Mouse (Mus musculus) lung, postnatal 25 days (tissue): ENCODE results near the gene Dph1.

ENCODE experiments used
- DNase-seq: peaks from one replicate; pipeline ENCODE4 v3.0.0; 2022; ENCODE audit warnings: low spot score

Dph1 gene

DNA sequence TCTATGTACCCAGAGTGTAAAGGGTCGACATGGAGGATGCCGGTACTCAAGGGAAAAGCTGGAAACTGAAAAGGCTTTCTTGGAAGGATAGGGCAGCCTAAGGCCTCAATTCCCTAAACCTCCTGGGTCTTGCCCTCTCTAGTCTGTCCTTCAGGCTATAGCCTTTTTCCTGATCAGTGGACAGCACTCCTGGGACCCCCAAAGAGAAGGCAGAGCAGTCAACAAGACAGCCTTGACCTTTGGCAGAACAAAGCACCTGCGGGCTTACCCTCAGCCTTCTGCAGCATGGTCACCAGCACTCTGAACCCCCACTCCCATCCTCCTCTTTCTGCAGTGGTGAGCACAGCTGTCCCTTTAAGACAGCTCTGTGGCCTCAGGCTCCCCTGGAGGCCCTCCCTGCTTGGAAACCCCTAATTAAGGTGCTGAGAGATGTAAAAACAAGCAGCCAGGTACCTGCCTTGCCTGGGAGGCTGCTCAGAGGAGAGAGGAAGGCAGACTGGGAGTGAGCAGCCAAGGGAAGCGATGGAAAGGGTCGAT, at the start of gene Dph1:
TSS of gene Dph1 (minus strand) at position 337 of the 537 bp plus-strand sequence.
- no peak for DNase-seq

DNA sequence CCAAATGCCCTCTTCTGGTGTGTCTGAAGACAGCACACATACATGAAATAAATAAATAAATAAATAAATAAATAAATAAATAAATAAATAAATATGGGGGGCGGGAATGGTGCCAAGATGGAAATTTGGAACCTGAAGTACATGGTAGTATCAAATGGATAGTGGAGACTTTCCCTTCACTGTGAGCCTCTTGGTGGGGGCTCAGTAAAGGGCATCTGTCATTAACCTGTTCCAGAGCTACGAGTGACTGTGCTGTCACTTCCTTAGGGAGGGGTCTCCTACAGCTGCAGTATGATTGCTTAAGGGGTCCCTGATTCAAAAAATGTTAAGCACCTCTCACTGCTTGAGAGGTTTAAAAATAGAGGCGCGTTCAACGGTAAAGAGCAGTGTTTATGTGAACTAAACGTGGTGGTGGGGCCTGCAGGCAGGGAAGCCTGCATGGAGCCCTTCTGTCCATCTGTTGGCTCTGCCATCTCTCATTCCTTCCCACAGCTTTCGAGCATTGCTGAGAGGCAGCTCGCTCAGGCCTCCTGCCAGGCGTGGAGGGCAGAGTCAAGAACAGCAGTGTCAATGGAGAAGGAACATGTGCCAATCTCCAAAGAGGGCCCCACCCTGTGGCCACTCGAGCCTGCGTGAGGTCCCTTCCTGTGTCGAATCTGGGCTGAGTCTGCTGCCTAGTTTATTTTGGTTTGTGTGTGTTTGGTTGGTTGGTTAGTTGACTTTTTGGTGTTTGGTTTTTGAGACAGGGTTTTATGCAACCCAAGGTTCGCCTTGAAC, 49.3 kb upstream of the Dph1 start:
- DNase-seq: peak; percentile 88

DNA sequence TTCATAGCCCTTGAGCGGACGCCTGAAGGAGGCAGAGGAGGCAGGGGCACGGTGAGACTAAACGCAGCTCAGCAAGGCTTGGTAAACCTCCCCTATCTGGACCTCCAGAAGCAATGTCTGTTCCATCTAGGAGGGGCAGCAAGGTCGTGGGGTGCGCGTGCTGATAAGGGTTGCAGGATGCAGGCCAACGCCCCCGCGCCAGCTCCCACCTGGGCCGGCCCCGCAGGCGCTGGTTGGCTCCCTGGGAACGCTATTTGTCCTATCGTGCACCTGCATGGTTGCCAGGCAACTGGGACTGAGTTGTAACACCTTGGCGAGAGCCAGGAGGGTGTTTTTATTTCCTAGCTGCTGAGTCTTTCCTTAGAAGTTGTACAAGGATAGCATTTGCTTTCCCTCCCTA, 43.7 kb upstream of the Dph1 start:
- peak; percentile 50 for DNase-seq

DNA sequence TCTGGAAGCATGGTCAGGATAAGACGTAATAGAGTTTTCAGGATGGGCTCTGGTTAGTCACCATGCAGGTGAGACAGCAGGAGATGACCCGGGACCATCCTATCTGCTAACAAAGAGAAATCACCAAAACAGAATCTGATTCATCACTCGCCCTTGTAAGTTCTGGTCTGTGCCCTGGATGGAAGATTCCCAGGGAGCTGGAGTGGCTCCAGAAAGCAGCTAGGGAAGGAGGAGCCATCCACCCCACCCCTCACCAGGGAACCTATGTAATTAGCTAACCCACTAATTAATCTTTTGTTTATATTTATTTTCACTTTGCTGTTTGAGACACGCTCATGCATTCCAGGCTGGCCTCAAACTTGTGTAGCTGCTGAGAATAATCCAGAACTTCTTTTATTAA, 41.4 kb upstream of the Dph1 start:
- DNase-seq: no peak

DNA sequence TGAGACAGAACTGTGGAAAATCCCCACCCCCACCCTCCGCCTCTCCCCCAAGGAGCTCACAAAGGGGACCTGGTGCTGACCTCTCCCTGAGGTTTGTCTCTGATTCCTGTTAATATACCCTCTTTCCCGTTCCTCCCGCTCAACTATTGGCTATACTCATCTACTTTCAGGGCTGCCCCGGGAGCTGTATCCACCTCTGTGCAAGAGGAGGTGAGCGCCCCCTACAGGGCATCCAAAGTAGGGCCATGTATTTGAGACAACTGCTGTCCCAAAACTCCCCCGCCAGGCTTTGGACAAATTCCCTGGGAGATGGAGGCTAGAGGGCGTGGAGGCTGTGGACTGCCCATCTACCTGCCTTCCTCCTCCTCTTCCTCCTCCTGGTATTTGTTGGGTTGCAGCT, 40.7 kb upstream of the Dph1 start:
- DNase-seq: peak; percentile 76

DNA sequence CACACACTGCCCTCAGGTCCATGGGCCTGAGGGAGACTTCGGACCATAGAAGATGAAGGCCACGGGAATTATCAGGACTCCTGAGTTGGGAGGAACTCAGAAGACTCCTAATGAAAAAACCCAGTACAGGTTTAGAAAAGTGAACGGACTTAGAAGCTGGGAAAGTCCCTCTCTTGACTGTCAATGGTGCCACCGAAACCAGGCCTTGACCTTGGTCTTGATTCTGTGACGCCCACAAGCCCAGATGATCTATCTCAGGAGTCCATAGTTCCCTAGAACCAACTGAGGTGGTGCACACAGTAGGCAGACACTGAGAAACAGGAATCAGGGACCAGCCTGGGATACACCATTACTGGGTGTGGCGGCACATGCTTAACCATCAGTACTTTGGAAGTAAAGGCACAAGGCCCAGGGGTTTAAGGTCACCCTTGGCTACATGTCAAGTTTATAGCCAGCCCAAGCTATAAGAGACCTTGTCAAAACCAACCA, 39.3 kb upstream of the Dph1 start:
- no peak for DNase-seq

DNA sequence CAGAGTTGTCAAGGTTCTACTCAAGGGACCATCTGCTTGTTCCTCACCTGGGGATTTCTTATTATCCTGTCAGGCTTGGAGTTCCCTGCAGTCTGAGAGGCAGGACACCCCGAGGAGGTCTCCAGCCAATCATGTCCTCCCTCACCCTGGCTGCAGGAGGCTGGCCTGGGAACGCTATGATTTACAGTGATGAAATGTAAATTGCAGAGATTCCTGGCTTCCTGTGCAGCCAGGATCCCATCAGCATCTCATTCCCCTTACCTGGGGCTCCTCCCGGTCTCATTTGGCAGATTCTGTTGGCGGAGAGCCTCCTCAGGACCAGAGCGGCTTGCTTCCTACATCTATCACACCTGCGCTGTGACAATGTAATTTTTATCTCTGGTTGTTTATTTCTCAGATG, 38.2 kb upstream of the Dph1 start:
- no peak for DNase-seq

DNA sequence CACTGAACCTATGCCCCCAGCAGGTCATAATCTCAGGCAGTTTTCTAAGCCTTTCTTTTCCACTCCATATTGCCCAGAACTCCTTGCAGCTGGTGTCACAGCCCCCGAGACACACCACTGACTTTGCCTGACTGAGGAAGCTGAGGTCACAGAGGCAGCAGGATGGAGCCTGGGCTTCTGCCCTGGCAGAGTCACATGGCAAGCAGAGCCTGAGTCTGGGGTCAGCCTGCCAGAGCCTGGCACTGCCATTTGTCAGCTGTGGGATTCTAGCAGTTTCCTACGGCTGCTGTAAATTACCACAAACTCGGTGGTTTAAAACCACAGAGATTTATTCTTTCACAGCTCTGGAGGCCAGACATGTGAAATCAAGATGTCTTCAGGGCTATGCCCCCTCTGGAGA, 36.6 kb upstream of the Dph1 start:
- no peak for DNase-seq

DNA sequence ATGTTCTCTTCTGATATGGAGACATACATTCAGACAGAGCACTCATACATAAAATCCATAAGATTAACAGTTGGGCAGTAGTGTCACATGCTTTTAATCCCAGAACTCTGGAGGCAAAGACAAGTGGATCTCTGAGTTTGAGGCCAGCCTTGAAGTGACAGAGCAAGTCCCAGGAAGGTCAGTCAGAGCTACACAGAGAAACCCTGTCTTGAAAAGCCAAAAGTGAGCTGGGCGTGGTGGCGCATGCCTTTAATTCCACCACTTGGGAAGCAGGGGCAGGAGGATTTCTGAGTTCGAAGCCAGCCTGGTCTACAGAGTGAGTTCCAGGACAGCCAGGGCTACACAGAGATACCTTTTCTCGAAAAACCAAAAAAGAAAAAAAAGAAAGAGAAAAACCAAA, 33.8 kb upstream of the Dph1 start:
- no peak for DNase-seq

DNA sequence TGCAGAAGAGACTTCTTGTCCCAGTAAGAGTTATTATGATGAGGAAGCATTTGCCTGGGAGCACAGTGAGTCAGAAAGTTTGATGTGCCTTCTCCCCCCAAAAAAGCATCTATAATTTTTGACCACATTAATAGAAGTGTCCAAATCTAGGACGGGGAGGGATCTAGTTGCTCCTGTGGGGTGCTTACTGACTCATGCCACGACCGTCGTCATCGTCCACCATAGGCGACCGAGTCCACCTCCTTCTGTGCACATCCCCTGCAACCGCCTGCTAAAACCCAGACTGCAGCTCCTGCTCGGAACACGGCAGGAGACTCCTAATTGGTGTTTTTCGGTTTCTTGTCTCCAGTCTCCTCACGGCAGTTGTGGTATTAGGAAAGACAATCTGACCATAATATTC, 33.0 kb upstream of the Dph1 start:
- DNase-seq: no peak

DNA sequence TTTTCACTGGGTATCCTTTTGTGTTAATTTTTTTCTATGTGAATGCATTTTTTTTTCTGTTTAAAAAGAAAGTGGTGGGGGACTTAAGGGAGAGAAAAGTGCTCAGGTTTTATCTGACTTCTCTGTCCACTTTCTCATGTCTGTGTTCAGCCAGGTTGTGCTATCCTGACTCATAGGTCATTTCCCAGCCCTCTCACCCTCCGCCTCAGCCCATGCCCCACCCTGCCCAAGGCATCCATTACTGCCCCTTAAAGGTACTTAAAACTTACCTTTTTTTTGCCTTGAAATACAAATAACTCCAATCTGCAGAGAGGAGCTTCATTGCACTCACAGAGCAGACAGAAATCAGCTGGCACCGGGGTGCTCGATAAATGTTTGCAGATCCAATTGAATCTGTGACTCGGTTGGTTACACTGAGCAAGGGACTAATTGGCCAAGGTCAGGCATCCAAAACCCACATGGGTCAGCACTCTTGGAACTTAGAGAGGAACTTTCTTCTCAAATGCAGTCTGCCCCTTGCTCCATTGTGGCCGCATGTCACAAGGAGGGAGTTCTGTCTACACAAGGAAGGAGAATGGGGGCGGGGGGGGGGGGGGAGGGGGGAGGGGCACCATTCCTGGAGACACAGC, 29.6 kb upstream of the Dph1 start:
- DNase-seq: no peak

DNA sequence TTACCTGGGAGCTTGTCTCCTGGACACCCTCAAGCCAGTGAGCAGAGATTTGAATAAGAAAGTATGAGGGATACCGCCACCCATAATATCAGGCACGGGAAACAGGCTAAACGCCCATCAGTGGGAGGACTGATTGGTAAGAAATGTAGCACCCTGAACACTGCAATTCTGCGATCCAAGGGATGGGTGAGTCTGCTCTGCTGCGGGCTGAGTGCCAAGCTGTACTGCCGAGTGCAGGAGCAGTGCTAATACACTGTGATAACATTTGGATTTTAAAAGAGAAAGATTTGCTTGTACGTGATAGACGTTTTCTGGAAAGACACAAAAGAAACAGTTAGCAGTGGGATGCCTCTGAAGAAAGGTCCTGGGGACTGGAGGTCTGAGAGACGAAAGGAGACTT, 29.1 kb upstream of the Dph1 start:
- DNase-seq: no peak

DNA sequence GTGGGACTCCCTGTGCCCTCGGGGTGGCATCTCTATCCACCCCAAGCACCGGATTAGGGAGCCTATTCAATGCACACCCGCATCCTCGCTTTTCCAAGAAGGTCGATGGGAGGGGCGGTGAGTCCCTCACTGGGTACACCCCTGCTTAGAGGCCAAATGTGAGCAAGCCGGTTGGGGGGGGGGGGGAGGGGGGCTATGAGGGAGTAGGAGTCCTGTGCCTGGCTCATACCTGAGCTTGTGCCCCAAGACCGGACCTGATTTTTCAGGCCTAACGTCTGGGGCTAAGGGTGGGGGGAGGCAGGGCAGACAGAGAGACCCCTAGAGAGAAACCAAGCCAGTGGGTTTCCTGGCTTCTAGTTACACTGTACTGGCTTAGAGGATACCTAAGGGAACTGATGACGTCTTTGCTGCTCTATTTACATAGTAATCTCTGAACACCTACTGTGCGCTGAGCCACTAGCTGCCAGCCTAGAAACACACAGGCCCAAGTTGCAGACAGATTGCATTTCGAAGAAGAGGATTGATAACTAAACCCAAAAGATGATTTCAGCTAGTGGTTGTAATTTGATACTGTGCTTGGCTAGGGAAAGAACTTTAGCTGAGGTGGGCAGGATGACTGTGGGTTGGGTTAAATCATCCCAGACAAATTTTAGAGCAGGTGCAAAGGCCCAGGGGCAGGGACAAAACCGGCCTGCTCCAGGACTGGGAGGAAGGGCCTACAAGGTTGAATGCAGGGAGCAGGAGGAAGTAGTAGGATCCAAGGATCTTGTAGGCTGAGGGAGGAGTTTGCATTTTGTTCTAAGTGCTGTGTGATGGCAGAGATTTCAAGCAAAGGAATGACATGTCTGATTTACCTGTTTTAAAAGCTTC, 23.3 kb upstream of the Dph1 start:
- no peak for DNase-seq

DNA sequence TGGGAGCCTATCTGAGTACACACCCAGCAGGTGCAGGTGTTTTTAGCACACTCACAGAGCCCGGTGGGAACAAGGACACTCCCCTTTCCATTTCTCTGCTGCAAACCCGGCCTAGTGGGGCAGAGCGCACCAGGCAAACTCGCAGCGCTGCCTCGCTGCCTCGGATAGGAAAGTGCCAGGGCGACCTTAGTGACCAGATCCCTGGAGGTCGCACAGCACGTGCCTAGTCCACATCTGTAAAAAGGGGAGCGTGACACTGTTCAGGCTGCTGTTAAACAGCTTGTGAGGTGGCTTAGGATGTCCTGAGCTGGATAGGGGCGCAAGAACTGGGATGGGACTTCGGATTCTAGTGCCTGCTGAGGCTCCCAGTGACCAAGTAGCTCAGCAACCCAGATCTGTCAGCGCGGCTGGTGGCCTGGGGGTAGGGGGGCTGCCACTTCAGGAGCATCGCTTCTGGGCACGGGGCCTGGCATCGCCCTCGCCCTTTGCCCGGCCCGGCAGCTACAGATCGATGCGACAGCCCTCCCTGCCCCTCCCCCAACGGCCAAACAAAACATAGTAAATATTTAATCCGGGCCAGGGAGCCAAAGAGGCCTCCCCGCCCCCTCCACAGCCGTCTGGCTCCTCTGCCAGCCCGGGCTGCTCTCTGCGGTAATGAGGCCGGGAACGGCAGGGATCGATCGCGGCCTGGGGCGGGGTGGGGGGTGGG, 22.5 kb upstream of the Dph1 start:
- DNase-seq: peak; percentile 63

DNA sequence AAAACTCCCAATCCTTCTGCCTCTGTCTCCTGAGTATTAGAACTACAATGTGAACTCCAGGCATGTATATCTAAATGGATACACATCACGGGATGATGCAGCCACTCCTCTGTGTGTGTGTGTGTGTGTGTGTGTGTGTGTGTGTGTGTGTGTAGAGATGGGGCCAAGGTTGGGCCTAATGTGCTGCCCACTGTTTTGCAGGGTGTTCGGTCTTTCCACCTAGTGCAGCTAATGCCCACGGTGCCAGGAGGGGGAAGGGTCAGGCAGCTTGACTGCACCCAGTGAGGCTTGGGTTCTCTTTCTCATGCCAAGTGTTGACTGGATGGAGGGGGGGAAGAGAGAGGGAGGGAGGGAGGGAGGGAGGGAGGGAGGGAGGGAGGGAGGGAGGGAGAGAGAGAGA, 21.8 kb upstream of the Dph1 start:
- DNase-seq: no peak

DNA sequence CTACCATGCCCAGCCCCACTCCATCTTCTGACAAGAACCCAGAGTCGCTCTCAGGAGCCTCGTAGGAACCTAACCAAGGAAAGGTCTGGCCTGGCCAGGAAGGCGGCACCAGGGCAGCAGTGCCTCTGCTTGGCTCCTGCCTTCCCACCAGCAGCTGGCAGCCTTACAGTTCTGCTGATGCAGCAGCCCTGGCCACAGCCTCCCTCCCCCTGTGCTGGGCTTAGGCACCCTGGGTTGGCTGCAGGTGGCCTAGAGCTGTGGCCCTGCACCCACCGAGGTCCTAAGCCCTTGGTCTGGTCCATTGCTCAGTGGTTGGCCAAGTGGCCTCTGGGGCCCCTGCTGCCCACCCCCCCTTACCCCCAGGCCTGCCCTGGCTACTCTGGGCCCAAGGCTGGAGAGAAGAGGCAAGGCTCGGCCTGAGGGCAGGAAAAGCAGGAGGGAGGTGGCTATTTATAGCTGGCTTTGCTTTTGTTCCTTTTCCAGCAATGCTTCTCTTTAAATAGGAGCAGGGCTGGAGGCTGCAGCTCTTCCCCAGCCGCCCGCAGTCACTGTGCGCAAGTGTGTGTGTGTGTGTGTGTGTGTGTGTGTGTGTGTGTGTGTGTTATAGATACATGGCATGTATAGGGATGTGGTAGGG, 21.1 kb upstream of the Dph1 start:
- no peak for DNase-seq

DNA sequence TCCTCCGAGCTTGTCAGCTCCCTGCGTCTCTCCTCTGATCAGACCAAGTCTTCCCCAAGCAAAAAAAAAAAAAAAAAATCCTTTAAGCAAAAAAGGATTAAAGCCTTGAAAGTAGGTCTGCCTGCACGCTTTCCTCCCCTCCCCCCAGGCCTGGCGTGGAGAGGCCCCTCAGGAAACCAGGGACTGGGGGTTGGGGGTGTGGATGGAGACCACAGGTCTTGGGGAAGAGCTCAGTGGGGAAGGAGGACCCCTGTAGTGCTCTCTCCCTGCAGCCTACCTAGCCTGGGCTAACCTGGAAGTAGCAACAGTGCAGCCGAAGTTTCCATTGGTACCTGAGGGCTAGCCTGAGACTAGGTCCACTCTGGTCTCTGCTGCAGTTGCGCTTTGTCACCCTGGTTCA, 19.7 kb upstream of the Dph1 start:
- no peak for DNase-seq

DNA sequence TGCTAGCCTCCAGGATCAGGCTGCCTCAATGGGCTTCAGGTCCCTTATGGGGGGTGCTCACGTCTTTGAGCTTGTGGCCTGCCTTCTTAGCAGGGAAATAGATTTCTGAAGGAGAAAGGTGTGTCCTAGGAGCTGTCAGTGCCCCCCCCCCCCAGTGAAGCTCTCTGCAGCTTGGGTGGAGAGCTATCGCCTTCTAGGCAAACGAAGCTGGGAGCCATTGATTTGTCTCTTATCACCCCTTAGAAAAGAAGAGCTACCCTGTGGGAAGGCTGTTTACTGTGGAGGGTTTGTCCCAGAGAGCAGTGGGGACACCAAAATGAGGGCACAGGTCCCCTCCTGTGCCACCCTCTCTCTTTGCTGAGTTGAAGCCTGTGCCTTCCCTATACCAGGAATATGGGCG, 19.1 kb upstream of the Dph1 start:
- DNase-seq: no peak

DNA sequence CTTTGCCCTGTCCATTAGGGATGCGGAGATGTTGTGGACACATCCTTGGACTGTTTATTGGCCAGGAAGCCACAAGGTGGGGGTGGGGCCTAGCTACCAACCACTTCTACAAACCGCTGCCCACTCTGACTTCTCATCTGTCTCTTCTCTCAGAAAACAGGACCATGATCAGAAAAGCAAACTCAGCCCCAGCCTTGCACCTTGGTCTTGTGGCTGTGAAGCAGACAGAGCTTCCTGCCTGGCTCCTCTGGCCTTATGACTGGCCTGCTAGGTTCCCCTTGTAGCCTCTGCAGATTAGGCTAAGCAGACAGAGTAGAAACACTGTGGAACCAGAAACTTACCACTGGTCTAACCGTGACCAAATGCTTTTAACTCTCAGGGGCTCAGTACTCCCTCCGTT, 18.3 kb upstream of the Dph1 start:
- DNase-seq: no peak

DNA sequence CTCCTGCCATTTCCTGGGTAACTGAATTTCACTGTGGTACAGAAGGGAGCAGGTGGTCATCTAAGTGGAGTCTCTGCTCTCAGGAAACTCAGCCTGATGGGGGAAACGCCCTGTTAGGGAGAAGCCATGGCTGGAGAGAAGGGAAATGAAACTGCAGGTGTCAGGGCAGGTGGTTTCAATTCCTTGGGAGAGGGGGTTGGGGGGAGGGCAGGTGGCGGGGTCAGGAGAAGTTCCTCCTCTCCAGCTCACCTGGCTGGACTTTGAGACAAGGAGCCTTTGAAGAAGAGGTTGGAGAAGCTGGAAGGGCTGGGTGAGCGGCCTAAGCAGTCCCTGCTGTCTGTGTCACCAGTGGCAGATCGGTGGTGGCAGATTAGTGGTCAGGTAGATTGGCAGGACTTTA, 15.3 kb upstream of the Dph1 start:
- no peak for DNase-seq

DNA sequence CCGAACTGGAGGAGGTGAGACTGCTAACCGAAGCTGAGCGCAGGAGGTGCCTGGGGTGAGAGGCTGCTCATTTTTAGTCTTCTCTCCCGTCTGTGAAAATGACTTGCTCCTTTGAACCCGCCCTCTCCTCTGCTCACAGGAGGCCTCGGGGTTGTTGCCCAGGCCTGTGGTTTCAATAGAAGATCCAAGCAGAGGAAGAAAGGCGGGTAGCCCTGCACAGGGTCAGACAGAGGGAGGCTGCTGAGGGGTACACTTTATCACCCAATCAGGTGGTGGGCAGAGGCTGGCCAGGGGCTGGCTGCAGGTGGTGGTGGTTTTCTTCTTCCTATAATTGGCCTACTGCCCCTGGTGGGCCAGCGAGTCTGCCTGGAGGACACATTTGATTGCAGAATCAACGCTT, 13.4 kb upstream of the Dph1 start:
- no peak for DNase-seq

DNA sequence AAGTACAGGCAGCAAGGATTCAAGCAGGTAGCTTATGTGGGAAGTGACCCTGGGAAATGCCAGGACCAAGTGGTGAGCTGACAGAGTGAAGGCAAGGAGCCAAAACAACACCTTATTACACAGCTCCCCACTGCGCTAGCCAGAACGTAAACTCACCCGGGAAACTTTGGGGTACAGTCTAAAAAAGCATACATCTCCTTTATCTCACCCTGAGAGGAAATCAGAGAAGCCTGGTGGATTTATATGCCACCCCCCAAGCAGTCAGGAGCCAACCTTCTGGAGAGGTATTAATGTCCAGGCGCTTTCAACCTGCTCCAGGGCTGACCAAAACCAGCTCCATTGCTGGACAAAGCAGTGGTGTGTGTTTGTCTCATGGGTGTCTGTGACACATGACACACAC, 12.9 kb upstream of the Dph1 start:
- no peak for DNase-seq
